Mouse (Mus musculus) retina, postnatal 1 day (tissue): ENCODE measurements at regions not wholly inside any gene's neighbourhood (a gene's known extent, or its start where the extent isn't known, plus 50 kb on each side); places are given as distances from the start of the nearest gene placed in this dataset.

Source experiments
- DNase-seq: peaks from one replicate; pipeline ENCODE4 v3.0.0-alpha.2; 2012

DNA sequence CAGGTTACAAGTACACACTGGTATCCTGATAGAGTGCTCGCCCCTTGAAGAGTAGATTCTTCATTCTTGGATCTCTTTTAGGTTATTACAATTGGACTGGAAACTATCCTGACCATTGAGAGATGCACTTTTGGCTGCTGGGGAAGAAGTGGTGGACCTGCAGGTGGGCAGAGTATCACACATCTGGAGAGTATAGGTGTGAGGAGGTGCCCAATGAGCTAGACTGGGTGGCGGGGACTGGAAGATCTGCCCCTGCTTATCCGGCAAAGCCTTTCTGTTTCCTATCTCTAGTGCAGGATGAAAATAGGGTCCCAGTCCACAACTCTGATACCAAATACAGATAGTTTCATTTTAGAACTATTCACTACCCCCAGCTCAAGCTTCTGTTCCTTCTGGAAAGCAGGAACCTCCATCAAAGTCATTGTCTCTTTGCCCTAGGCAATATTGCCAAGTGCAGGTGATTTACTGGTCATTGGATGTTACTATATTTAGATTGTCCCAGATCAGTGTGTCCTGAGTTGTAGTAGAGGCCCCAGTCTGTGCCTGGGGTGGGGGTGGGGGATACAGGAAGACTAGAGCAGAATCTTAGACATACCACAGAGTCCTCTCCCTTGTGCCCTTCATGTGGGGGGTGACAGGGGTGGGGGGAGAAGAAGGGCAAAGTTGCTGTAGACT, 62.5 kb upstream of the Ube2e1 start:
- no peak for DNase-seq

DNA sequence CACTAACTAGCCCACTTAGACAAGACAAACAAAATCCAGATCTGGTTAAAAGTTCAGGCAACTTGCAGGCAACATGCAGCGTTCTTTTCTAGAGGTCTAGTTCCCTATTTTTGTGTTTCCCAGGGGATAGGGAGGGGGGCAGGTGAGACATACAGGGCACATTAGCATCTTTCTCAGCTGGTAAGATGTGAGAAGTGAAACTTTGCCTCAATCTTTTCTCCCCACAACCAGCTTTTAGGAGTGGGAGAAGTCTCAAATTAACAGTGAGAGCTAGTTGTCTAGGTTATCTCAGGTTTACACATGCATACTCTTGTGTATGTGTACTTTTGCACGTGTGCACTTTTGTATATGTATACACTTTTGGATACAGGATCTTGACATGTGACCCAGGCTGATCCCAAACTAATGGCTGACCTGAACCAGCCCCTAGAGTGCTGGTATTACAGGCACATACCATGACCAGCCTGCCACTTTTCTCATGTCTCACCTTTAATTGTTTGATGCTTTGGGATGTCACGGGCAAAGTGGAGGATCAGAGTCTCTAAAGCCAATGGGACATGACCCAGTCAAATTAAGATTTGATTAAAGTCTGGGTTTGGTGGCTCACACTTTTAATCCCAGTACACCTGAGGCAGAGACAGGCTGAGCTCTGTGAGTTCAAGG, 60.3 kb upstream of the Ube2e1 start:
- DNase-seq = no peak

DNA sequence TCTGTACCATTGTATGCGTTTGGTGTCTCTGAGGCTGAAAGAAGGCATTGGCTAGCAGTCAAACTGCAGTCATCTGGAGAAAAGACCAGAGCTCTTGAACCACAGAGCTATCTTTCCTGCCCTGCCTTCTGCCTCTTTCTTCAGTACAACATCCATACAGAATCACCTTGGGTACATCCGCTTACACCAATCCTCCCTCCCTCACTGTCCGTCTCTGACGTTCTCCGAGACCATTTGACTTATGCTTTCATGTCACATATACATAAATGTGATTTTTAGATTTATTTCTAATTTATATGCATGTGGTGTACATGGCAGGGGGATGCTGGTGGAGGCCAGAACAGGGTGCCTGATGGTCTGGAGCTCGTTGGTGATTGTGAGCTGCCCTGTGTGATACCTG, 57.7 kb upstream of the Ube2e1 start:
- DNase-seq = no peak

DNA sequence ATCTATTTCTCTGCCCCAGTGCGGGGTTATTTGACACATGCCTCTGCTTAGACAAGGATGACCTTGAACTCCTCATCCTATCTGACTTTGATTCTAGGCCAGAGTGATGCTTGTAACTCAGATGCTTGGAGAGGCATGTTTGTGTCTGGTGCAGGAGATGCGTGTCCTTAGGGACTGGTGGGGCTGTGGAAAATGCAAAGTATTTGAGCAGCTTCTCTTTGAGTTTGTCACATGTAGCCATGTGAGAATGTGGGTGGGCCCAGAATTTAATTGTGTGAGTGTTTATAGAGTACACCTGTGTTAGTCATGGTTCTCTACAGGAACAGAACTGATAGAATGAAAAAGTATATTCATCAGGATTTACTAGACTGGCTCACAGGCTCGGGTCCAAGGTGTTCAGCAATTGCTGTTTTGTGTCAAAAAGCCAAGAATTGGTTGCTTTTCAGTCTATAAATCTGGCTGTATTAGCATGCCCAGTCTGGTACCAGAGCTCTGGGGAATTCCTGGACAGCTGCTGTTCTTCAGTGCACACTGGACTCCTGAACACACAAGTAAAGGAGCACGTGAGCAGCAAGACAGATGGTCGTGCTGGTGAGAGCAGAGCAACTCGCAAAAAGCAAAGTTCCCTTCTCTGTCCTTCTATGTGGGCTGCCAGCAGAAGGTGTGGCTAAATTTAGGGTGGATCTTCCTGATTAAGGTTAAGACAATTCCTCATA, 54.5 kb upstream of the Ube2e1 start:
- no peak for DNase-seq
